Mouse (Mus musculus): ENCODE data around the gene Trappc3. TPM values are rescaled to one million over a fixed set of nuclear protein-coding genes. Genes with fewer than 3 reads are reported as not detected.

Trappc3 gene
- total and polyA plus RNA-seq, 3 experiments = 71.0 to 72.0 TPM; not detected in 1

GRCm38 (mm10) chr4:126256131-126256791, 5.9 kb upstream of the Trappc3 start, which contains the start of gene Map7d1 (continued):
- TF ChIP-seq ELF1 (IDR thresholded peaks at IDR 0.05; ENCODE audit: low read depth, low read length) (no peak), HCFC1 (IDR thresholded peaks at IDR 0.05; ENCODE audit: low read depth, low read length) (peak; percentile 66; the same call in 1 of the 2 replicates)

GRCm38 (mm10) chr4:126256967-126257881, 4.9 kb upstream of the Trappc3 start:
- Histone ChIP-seq H3K79me2 (ENCODE audit: control insufficient read depth, insufficient read depth, low read length, poor library complexity) (peaks cover 24% of the 10 kb centered on the region), H3K27me3 (ENCODE audit: control insufficient read depth in 1 of 2, insufficient read depth in 2 of 2, low read length in 2 of 2) (no peaks in the 10 kb centered on the region), H3K4me3 (ENCODE audit: control insufficient read depth in 1 of 2, insufficient read depth in 1 of 2, low read depth in 2 of 2, low read length in 2 of 2) (peak overlapping the region; percentile 79 to 84), H3K36me3 (ENCODE audit: control insufficient read depth in 1 of 2, insufficient read depth in 2 of 2, low read length in 2 of 2) (peaks cover 0 to 11% of the 10 kb centered on the region in 2 experiments; a peak in 2 of 4 replicates), H3K4me1 (ENCODE audit: control insufficient read depth in 1 of 2, insufficient read depth in 2 of 2, low read length in 2 of 2) (peaks cover 2 to 34% of the 10 kb centered on the region in 2 experiments; a peak in 3 of 4 replicates), H3K27ac (ENCODE audit: control insufficient read depth, low read depth, low read length) (no peak overlapping the region; the same call in 1 of the 2 replicates), H3K9me3 (replicated peaks; ENCODE audit: insufficient read depth, low read length) (no peaks in the 10 kb centered on the region), H3K9ac (ENCODE audit: control insufficient read depth, low read depth, low read length, poor library complexity, severe bottlenecking) (peak overlapping the region; percentile 84)
- DNase-seq (ENCODE audit: low read depth, low spot score) = peak; percentile 51
- TF ChIP-seq GATA1 (IDR thresholded peaks at IDR 0.05; ENCODE audit: low read depth, low read length) = no peak
- TF ChIP-seq EP300 (IDR thresholded peaks at IDR 0.05; ENCODE audit: low read depth in 1 of 2, low read length in 2 of 2) = peak in 1 of 2 experiments; percentile 1; a peak in 1 of 4 replicates
- TF ChIP-seq MXI1 (IDR thresholded peaks at IDR 0.05; ENCODE audit: low read depth, low read length) = 0 out of 2 replicates have a peak, but pooled peaks have one; percentile 6
- no peak for TF ChIP-seq MYC (IDR thresholded peaks at IDR 0.05; ENCODE audit: low read depth, low read length)
- no peak for TF ChIP-seq MAZ (IDR thresholded peaks at IDR 0.05; ENCODE audit: low read depth, low read length)

GRCm38 (mm10) chr4:126259063-126259462, 3.1 kb upstream of the Trappc3 start:
- H3K27ac ChIP-seq (ENCODE audit: control insufficient read depth, low read depth, low read length) = peak overlapping the region; percentile 63
- H3K9ac ChIP-seq (ENCODE audit: control insufficient read depth, low read depth, low read length, poor library complexity, severe bottlenecking) = no peak overlapping the region
- TF ChIP-seq EP300 (IDR thresholded peaks at IDR 0.05; ENCODE audit: low read depth in 1 of 2, low read length in 2 of 2) (0 out of 4 replicates have a peak, but pooled peaks of 1 of the 2 experiments have one; percentile 7), ETS1 (IDR thresholded peaks at IDR 0.05; ENCODE audit: low read depth, low read length) (no peak)
- peaks cover 26% of the 10 kb centered on the region for H3K79me2 ChIP-seq (ENCODE audit: control insufficient read depth, insufficient read depth, low read length, poor library complexity)
- H3K36me3 ChIP-seq (ENCODE audit: control insufficient read depth in 1 of 2, insufficient read depth in 2 of 2, low read length in 2 of 2) = peaks cover 0 to 11% of the 10 kb centered on the region in 2 experiments; a peak in 2 of 4 replicates
- H3K9me3 ChIP-seq (replicated peaks; ENCODE audit: insufficient read depth, low read length) = no peaks in the 10 kb centered on the region
- no peaks in the 10 kb centered on the region for H3K27me3 ChIP-seq (ENCODE audit: control insufficient read depth in 1 of 2, insufficient read depth in 2 of 2, low read length in 2 of 2)
- peaks cover 2 to 31% of the 10 kb centered on the region in 2 experiments; a peak in 3 of 4 replicates for H3K4me1 ChIP-seq (ENCODE audit: control insufficient read depth in 1 of 2, insufficient read depth in 2 of 2, low read length in 2 of 2)
- no peak overlapping the region for H3K4me3 ChIP-seq (ENCODE audit: control insufficient read depth in 1 of 2, insufficient read depth in 1 of 2, low read depth in 2 of 2, low read length in 2 of 2)
- peak; percentile 46 for DNase-seq (ENCODE audit: low read depth, low spot score)
